Mouse (Mus musculus): ENCODE measurements around the gene Reps2.

GRCm38 (mm10) chrX:162666166-162666565 is 22.7 kb upstream of the Reps2 start:
- TF ChIP-seq USF1 (IDR thresholded peaks at IDR 0.05; ENCODE audit: low read depth, low read length) (no peak), ZC3H11A (IDR thresholded peaks at IDR 0.05; ENCODE audit: low read depth, low read length) (no peak), POLR2A (IDR thresholded peaks at IDR 0.05; ENCODE audit: low read depth, low read length) (no peak), E2F4 (IDR thresholded peaks at IDR 0.05; ENCODE audit: insufficient replicate concordance, low read depth, low read length) (no peak), IRF4 (IDR thresholded peaks at IDR 0.05; ENCODE audit: low read depth, low read length) (no peak), CTCF (conservative IDR thresholded peaks at IDR 0.05 in 1 of 2, IDR thresholded peaks at IDR 0.05 in 1 of 2; ENCODE audit: low read depth in 2 of 2, low read length in 2 of 2) (no peak), SIN3A (IDR thresholded peaks at IDR 0.05; ENCODE audit: low read length) (no peak), ZNF384 (IDR thresholded peaks at IDR 0.05; ENCODE audit: low read depth, low read length) (no peak), CHD1 (IDR thresholded peaks at IDR 0.05; ENCODE audit: low read depth, low read length) (no peak), MXI1 (IDR thresholded peaks at IDR 0.05; ENCODE audit: low read depth, low read length) (no peak)
